Mouse (Mus musculus) stomach, embryonic 14.5 days (tissue): ENCODE measurements around the gene Def8. TPM values are rescaled to one million over a fixed set of nuclear protein-coding genes. Genes with fewer than 3 reads are reported as not detected.
A peak's percentile ranks its signal among the peaks of the same experiment; 100 is the strongest.

ENCODE experiments used
- ATAC-seq: fragments of 200-750 bp; cut with Nextera tagmentation; 2 replicates; pipeline ENCODE4 v1.8.0; 2017; ENCODE audit warnings: low read depth, moderate TSS enrichment; ENCODE audit not compliant: insufficient number of reproducible peaks, insufficient read depth, low FRiP score
- H3K27ac ChIP-seq: fragments of 300-500 bp; sonication (generic); 2 replicates; pipeline ENCODE4 v1.5.1; 2014; ENCODE audit warnings: mild to moderate bottlenecking, low read length, moderate library complexity, mixed read lengths
- H3K27me3 ChIP-seq: fragments of 300-500 bp; sonication (generic); 2 replicates; pipeline ENCODE4 v1.6.1; 2014; ENCODE audit warnings: low read length, control low read depth, mixed read lengths; ENCODE audit not compliant: control insufficient read depth, insufficient read depth
- H3K36me3 ChIP-seq: fragments of 300-500 bp; sonication (generic); 2 replicates; pipeline ENCODE4 v1.6.1; 2014; ENCODE audit warnings: mild to moderate bottlenecking, control low read depth, low read length, moderate library complexity, mixed read lengths; ENCODE audit not compliant: control insufficient read depth, insufficient read depth
- H3K4me1 ChIP-seq: fragments of 300-500 bp; sonication (generic); 2 replicates; pipeline ENCODE4 v1.6.1; 2014; ENCODE audit warnings: low read length, control low read depth, mixed read lengths; ENCODE audit not compliant: control insufficient read depth, insufficient read depth
- H3K4me2 ChIP-seq: fragments of 300-500 bp; sonication (generic); replicated peaks from 2 replicates; pipeline ENCODE4 v1.6.1; 2014; ENCODE audit warnings: low read depth, low read length, control low read depth
- H3K4me3 ChIP-seq: fragments of 300-500 bp; sonication (generic); 2 replicates; pipeline ENCODE4 v1.5.1; 2014; ENCODE audit warnings: low read depth, low read length, control low read depth
- H3K9ac ChIP-seq: fragments of 300-500 bp; sonication (generic); replicated peaks from 2 replicates; pipeline ENCODE4 v1.6.1; 2014; ENCODE audit warnings: low read depth, mild to moderate bottlenecking, control low read depth, low read length, moderate library complexity, mixed read lengths
- H3K9me3 ChIP-seq: fragments of 300-500 bp; sonication (generic); 2 replicates; pipeline ENCODE4 v1.6.1; 2016; ENCODE audit warnings: low read depth, low read length, control low read depth; ENCODE audit not compliant: control insufficient read depth
- WGBS: fragments of 180-500 bp; shearing (Covaris S2); extraction: QIAGEN DNeasy Blood & Tissue Kit; methylation state at CpG from one replicate; pipeline ENCODE4 v1.1.7; 2014; 5-methylcytosine and 5-hydroxymethylcytosine counted together
- polyA plus RNA-seq: library from polyadenylated mRNA; unstranded; fragments of >200 nt; fragmentation: Nextera tagmentation; extraction: Ambion mirVana; gene quantifications from 2 replicates; pipeline ENCODE4 v1.2.1, GENCODE M21; 2014

The Def8 gene
- polyA plus RNA-seq, 1 experiment from 2014 or later: 30.2 TPM

DNA sequence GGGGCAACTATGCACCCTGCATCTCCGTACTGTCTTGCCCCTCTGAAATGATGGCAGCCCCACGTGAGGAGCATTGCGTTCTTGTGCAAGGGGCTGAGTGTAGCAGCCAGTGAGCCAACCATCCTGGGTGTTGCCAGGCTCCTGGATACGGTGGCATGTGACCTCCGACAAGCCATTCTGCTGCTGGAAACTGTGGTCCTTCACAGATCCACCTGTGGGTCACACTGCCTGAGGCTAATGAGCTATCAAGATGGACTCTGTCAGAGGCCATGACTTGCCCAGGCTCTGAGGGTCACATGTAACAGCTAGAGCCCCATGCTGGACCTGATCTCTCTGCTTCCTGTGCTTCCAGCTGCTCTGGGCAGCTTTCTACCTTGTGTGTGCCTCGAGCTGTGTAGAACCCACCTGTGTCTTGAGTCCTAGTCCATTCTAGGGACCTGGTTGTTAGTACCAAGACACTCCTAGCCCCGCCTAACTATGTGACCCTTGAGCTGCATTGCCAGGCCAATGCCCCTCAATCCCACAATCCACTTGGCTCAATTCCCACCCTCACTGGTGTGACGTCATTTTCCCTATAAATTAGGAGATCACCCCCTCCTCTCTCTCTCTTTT is 6.3 kb upstream of the Def8 start:
- peaks cover 22% of the 10 kb centered on the region for H3K27me3 ChIP-seq
- H3K4me3 ChIP-seq: no peak overlapping the region
- WGBS: 77% methylated on average over 8 of the region's 8 CpGs
- H3K9ac ChIP-seq: no peak overlapping the region
- no peaks in the 10 kb centered on the region for H3K9me3 ChIP-seq
- H3K4me1 ChIP-seq: no peaks in the 10 kb centered on the region
- no peak overlapping the region for H3K4me2 ChIP-seq
- no peak for ATAC-seq
- H3K27ac ChIP-seq: no peak overlapping the region
- no peaks in the 10 kb centered on the region for H3K36me3 ChIP-seq

DNA sequence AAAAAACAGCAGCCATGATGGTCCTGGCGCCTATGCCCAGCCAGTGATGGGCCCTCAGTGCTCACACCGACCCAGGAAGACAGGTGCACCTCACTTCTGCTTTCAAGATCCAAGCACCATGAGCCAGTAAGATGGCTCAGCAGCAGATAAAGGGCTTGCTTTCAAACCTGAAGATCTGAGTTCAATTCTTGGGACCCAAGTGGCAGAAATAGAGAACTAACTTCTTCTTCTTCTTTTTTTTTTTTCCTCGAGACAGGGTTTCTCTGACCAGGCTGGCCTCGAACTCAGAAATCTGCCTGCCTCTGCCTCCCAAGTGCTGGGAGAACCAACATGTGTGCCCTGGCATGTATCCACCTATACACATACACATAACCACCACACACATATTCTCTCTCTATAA is 3.6 kb upstream of the Def8 start:
- H3K27me3 ChIP-seq: no peaks in the 10 kb centered on the region
- no peak overlapping the region for H3K4me2 ChIP-seq
- no peak overlapping the region for H3K27ac ChIP-seq
- no peaks in the 10 kb centered on the region for H3K9me3 ChIP-seq
- no peaks in the 10 kb centered on the region for H3K36me3 ChIP-seq
- no peak overlapping the region for H3K9ac ChIP-seq
- no peak overlapping the region for H3K4me3 ChIP-seq
- WGBS: 92% methylated on average over 4 of the region's 4 CpGs
- ATAC-seq: no peak
- no peaks in the 10 kb centered on the region for H3K4me1 ChIP-seq

DNA sequence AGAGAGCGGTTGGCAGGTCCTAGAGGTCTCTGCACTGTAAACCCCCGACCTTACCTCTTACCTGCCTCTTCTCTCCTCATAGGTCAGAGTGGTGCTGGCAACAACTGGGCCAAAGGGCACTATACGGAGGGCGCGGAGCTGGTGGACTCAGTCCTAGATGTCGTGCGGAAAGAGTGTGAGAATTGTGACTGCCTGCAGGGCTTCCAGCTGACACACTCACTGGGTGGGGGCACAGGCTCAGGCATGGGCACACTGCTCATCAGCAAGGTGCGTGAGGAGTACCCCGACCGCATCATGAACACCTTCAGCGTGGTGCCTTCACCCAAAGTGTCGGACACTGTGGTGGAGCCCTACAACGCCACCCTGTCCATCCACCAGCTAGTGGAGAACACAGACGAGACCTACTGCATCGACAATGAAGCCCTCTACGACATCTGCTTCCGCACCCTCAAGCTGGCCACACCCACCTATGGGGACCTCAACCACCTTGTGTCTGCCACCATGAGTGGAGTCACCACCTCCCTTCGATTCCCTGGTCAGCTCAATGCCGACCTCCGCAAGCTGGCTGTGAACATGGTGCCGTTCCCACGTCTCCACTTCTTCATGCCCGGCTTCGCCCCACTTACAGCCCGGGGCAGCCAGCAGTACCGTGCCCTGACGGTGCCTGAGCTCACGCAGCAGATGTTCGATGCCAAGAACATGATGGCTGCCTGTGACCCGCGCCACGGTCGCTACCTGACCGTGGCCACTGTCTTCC is 2.6 kb upstream of the Def8 start:
- peak; percentile 46; the same call in 1 of the 2 replicates for ATAC-seq
- Histone ChIP-seq H3K4me3 (no peak overlapping the region), H3K4me2 (no peak overlapping the region), H3K27ac (no peak overlapping the region), H3K27me3 (no peaks in the 10 kb centered on the region), H3K36me3 (no peaks in the 10 kb centered on the region), H3K9ac (no peak overlapping the region), H3K9me3 (no peaks in the 10 kb centered on the region), H3K4me1 (no peaks in the 10 kb centered on the region)
- 91% methylated on average over 34 of the region's 34 CpGs for WGBS

DNA sequence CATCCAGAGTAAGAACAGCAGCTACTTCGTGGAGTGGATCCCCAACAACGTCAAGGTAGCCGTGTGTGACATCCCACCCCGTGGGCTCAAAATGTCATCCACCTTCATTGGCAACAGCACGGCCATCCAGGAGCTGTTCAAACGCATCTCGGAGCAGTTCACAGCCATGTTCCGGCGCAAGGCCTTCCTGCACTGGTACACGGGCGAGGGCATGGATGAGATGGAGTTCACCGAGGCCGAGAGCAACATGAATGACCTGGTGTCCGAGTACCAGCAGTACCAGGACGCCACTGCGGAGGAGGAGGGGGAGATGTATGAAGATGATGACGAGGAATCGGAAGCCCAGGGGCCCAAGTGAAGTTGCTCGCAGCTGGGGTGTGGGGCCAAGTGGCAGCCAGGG is 2.0 kb upstream of the Def8 start:
- H3K4me1 ChIP-seq: no peaks in the 10 kb centered on the region
- no peaks in the 10 kb centered on the region for H3K27me3 ChIP-seq
- 85% methylated on average over 19 of the region's 19 CpGs for WGBS
- no peak overlapping the region for H3K4me2 ChIP-seq
- no peak overlapping the region for H3K27ac ChIP-seq
- H3K4me3 ChIP-seq: no peak overlapping the region
- ATAC-seq: no peak
- 0 out of 2 replicates have a peak, but pooled peaks cover 2% of the 10 kb centered on the region for H3K9me3 ChIP-seq
- H3K9ac ChIP-seq: no peak overlapping the region
- no peaks in the 10 kb centered on the region for H3K36me3 ChIP-seq

DNA sequence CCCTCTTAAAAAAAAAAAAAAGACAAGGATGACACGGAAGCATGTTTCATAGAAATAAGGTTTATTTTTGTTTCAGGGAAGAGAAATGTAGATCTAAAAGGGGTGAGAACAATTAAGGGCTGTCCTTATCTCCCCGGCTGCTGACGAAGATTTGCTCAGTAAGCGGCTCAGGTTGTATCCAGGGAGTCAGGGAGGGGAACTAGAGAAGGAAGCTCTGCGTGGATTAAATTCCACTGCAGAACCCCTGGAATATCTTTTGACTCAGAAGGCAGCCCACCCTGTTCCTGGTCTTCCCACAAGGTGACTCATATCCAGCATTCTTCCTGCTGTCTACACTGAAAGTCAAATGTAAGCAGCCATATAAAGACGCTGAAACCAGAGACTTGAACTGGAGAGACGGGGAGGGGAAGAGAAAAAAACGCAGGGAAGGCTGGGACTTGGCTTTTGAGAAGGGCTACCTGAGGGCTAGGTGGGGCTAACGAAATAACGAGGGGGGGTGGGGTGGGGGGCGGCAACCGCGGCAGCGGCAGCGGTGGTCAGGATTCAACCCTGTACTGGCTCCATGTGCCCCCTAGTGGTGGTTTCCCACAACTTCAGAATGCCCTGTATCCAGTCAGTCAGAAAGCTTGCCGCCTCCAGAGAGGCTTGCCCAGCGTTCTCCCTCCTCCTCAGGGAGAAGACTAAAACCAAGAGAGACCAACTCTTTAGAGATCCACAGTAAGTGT is 1.1 kb upstream of the Def8 start:
- Histone ChIP-seq H3K9ac (no peak overlapping the region), H3K27me3 (no peaks in the 10 kb centered on the region), H3K4me3 (peak overlapping the region; percentile 16), H3K36me3 (no peaks in the 10 kb centered on the region), H3K4me2 (peak overlapping the region; percentile 23), H3K4me1 (no peaks in the 10 kb centered on the region), H3K27ac (no peak overlapping the region), H3K9me3 (peaks cover 11% of the 10 kb centered on the region; the same call in 1 of the 2 replicates)
- 9% methylated on average over 17 of the region's 17 CpGs for WGBS
- ATAC-seq: no peak

DNA sequence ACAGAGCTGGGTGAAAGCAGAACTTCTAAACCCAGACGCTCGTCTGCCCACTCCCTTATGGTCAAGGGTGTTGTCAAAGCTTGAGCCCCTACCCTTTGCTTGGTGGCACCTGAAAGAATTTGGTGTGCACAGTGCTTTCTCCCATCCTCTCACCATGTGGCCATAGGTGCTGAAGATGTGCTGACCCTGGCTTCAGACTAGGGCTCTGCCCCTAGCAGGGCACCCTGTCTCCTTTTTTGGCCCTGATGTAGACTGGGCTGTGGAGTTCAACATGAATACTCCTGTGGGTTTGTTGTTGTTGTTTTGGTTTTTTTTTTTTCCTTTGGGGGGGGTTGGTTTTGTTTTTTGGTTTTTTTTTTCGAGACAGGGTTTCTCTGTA is 557 bp upstream of the Def8 start:
- no peak overlapping the region for H3K9ac ChIP-seq
- H3K27ac ChIP-seq: no peak overlapping the region
- no peaks in the 10 kb centered on the region for H3K36me3 ChIP-seq
- no peaks in the 10 kb centered on the region for H3K27me3 ChIP-seq
- ATAC-seq: no peak
- H3K4me1 ChIP-seq: no peaks in the 10 kb centered on the region
- no peak overlapping the region for H3K4me2 ChIP-seq
- H3K4me3 ChIP-seq: no peak overlapping the region
- 19% methylated on average over 3 of the region's 3 CpGs for WGBS
- H3K9me3 ChIP-seq: peaks cover 16% of the 10 kb centered on the region; the same call in 1 of the 2 replicates

DNA sequence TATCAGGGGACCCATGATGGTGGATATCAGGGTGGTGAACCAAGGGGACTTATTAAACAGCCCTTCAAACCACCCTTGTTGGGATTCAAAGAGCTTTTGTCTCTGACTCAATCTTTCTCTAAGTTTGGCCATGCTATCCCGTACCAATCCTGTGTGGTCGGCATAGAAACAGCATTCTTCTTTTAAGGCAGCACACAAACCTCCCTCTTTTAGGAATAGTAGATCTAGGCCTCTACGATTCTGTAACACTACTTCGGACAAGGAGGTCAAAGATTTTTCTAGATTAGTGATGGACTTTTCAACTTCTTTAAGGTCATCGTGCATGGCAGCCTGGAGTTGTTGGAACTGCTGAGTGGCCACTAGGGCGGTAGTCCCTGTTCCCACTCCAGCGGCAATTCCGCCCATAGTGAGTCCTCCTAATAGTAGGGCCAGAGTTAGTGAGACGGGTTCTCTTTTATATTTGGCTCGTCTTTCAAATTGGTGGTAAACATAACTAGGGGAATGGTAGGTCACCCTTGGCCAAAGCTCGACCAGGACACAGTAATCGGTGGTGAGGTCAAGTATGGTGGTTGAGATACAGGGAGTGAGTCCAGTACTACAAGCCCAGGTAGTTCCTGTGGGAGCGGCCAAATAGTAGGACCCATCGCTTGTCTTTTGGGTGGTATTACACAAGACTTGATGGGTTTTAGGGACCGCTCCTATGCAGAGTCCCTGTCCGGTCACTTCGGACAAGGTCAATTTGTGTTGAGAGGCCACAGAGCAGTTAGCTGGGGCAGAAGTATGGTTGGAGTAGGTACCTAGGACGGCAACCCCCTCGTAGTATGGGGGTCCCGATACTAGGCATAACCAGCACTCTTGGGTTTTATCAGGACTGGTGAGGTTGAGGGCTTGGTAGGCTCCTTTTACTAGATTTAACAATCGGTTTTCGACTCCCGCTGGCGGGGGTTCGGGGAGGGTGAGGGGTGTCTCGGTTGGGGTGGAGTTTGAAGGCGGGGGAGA is 3.5 kb downstream of the Def8 start:
- Histone ChIP-seq H3K4me3 (no peak overlapping the region), H3K9ac (no peak overlapping the region), H3K4me1 (no peaks in the 10 kb centered on the region), H3K27me3 (no peaks in the 10 kb centered on the region), H3K36me3 (no peaks in the 10 kb centered on the region), H3K4me2 (no peak overlapping the region), H3K27ac (no peak overlapping the region), H3K9me3 (peaks cover 37% of the 10 kb centered on the region)
- no peak for ATAC-seq
- 97% methylated on average over 27 of the region's 27 CpGs for WGBS
